Mouse (Mus musculus): ENCODE results near the gene Arsg. TPM values are rescaled to one million over a fixed set of nuclear protein-coding genes. Genes with fewer than 3 reads are reported as not detected.

Gene Arsg
- polyA plus RNA-seq, 1 experiment from 2014 or later = 4.7 TPM

GRCm38 (mm10) chr11:109559241-109559640 is 86.1 kb downstream of the Arsg start:
- no peaks in the 10 kb centered on the region for H3K36me3 ChIP-seq

GRCm38 (mm10) chr11:109560793-109561257 is 87.7 kb downstream of the Arsg start:
- H3K4me3 ChIP-seq = no peak overlapping the region
- H3K9me3 ChIP-seq (replicated peaks) = 0 out of 2 replicates have a peak, but pooled peaks cover 2% of the 10 kb centered on the region
- H3K27ac ChIP-seq = no peak overlapping the region
- no peak overlapping the region for H3K4me2 ChIP-seq (replicated peaks)
- H3K27me3 ChIP-seq = no peaks in the 10 kb centered on the region
- no peak overlapping the region for H3K9ac ChIP-seq
- 38% methylated on average over 9 of the region's 9 CpGs for WGBS
- H3K4me1 ChIP-seq = no peaks in the 10 kb centered on the region
- ATAC-seq (ENCODE audit: low FRiP score) = no peak
- no peaks in the 10 kb centered on the region for H3K36me3 ChIP-seq

More at GRCm38 (mm10) chr11:109559241-109559640, 86.1 kb downstream of the Arsg start:
- 93% methylated on average over 12 of the region's 12 CpGs for WGBS
- Histone ChIP-seq H3K9me3 (replicated peaks) (0 out of 2 replicates have a peak, but pooled peaks cover 2% of the 10 kb centered on the region), H3K4me3 (no peak overlapping the region), H3K9ac (no peak overlapping the region), H3K27ac (no peak overlapping the region), H3K27me3 (no peaks in the 10 kb centered on the region), H3K4me1 (no peaks in the 10 kb centered on the region), H3K4me2 (replicated peaks) (no peak overlapping the region)
- no peak for ATAC-seq (ENCODE audit: low FRiP score)

GRCm38 (mm10) chr11:109561445-109561844 is 88.3 kb downstream of the Arsg start:
- 66% methylated on average over 3 of the region's 3 CpGs for WGBS
- H3K27me3 ChIP-seq = no peaks in the 10 kb centered on the region

GRCm38 (mm10) chr11:109563708-109564107 is 90.5 kb downstream of the Arsg start:
- no peaks in the 10 kb centered on the region for H3K27me3 ChIP-seq
- no peak for ATAC-seq (ENCODE audit: low FRiP score)
- WGBS = 93% methylated on average over 4 of the region's 4 CpGs
- H3K9ac ChIP-seq = no peak overlapping the region
- no peak overlapping the region for H3K27ac ChIP-seq
- 0 out of 2 replicates have a peak, but pooled peaks cover 2% of the 10 kb centered on the region for H3K9me3 ChIP-seq (replicated peaks)
- H3K36me3 ChIP-seq = no peaks in the 10 kb centered on the region
- no peak overlapping the region for H3K4me2 ChIP-seq (replicated peaks)
- H3K4me3 ChIP-seq = no peak overlapping the region
- H3K4me1 ChIP-seq = no peaks in the 10 kb centered on the region

More at GRCm38 (mm10) chr11:109561445-109561844, 88.3 kb downstream of the Arsg start:
- no peak overlapping the region for H3K27ac ChIP-seq
- H3K4me3 ChIP-seq = no peak overlapping the region
- H3K36me3 ChIP-seq = no peaks in the 10 kb centered on the region
- no peak overlapping the region for H3K9ac ChIP-seq
- 0 out of 2 replicates have a peak, but pooled peaks cover 2% of the 10 kb centered on the region for H3K9me3 ChIP-seq (replicated peaks)
- H3K4me1 ChIP-seq = no peaks in the 10 kb centered on the region
- ATAC-seq (ENCODE audit: low FRiP score) = no peak
- H3K4me2 ChIP-seq (replicated peaks) = no peak overlapping the region

GRCm38 (mm10) chr11:109564466-109565214 is 91.5 kb downstream of the Arsg start:
- ATAC-seq (ENCODE audit: low FRiP score) = no peak
- Histone ChIP-seq H3K9ac (no peak overlapping the region), H3K4me1 (no peaks in the 10 kb centered on the region), H3K4me3 (no peak overlapping the region), H3K4me2 (replicated peaks) (no peak overlapping the region), H3K36me3 (no peaks in the 10 kb centered on the region), H3K27ac (no peak overlapping the region), H3K27me3 (no peaks in the 10 kb centered on the region), H3K9me3 (replicated peaks) (0 out of 2 replicates have a peak, but pooled peaks cover 2% of the 10 kb centered on the region)
- 88% methylated on average over 15 of the region's 15 CpGs for WGBS

- no peak overlapping the region for H3K4me3 ChIP-seq
- ATAC-seq (ENCODE audit: low FRiP score) = no peak
Measured at GRCm38 (mm10) chr11:109569007-109569618, 95.9 kb downstream of the Arsg start.

GRCm38 (mm10) chr11:109569809-109570208 is 96.6 kb downstream of the Arsg start:
- H3K27ac ChIP-seq = no peak overlapping the region
- no peaks in the 10 kb centered on the region for H3K27me3 ChIP-seq
- H3K9ac ChIP-seq = no peak overlapping the region
- no peaks in the 10 kb centered on the region for H3K36me3 ChIP-seq
- no peak overlapping the region for H3K4me3 ChIP-seq
- H3K4me2 ChIP-seq (replicated peaks) = no peak overlapping the region
- ATAC-seq (ENCODE audit: low FRiP score) = no peak
- no peaks in the 10 kb centered on the region for H3K9me3 ChIP-seq (replicated peaks)
- H3K4me1 ChIP-seq = no peaks in the 10 kb centered on the region
- WGBS = 74% methylated on average over 7 of the region's 7 CpGs

More at GRCm38 (mm10) chr11:109569007-109569618, 95.9 kb downstream of the Arsg start:
- Histone ChIP-seq H3K27ac (no peak overlapping the region), H3K27me3 (no peaks in the 10 kb centered on the region), H3K36me3 (no peaks in the 10 kb centered on the region), H3K4me1 (no peaks in the 10 kb centered on the region), H3K4me2 (replicated peaks) (no peak overlapping the region), H3K9me3 (replicated peaks) (no peaks in the 10 kb centered on the region), H3K9ac (no peak overlapping the region)
- WGBS = 54% methylated on average over 12 of the region's 12 CpGs

GRCm38 (mm10) chr11:109572051-109572450 is 98.9 kb downstream of the Arsg start:
- Histone ChIP-seq H3K4me3 (no peak overlapping the region), H3K27me3 (no peaks in the 10 kb centered on the region), H3K9ac (no peak overlapping the region), H3K27ac (no peak overlapping the region), H3K4me1 (no peaks in the 10 kb centered on the region), H3K9me3 (replicated peaks) (no peaks in the 10 kb centered on the region), H3K36me3 (no peaks in the 10 kb centered on the region), H3K4me2 (replicated peaks) (no peak overlapping the region)
- 85% methylated on average over 11 of the region's 11 CpGs for WGBS
- no peak for ATAC-seq (ENCODE audit: low FRiP score)

- no peak for ATAC-seq (ENCODE audit: low FRiP score)
- Histone ChIP-seq H3K36me3 (no peaks in the 10 kb centered on the region), H3K4me2 (replicated peaks) (no peak overlapping the region), H3K4me3 (no peak overlapping the region), H3K4me1 (no peaks in the 10 kb centered on the region), H3K27ac (no peak overlapping the region), H3K27me3 (no peaks in the 10 kb centered on the region), H3K9ac (no peak overlapping the region), H3K9me3 (replicated peaks) (no peaks in the 10 kb centered on the region)
- WGBS = 94% methylated on average over 2 of the region's 2 CpGs
Measured at GRCm38 (mm10) chr11:109574604-109575003, 101.4 kb downstream of the Arsg start.

GRCm38 (mm10) chr11:109575832-109576231 is 102.7 kb downstream of the Arsg start:
- H3K9me3 ChIP-seq (replicated peaks) = no peaks in the 10 kb centered on the region
- no peaks in the 10 kb centered on the region for H3K27me3 ChIP-seq
- ATAC-seq (ENCODE audit: low FRiP score) = no peak
- WGBS = 90% methylated on average over 6 of the region's 6 CpGs
- no peaks in the 10 kb centered on the region for H3K4me1 ChIP-seq
- no peak overlapping the region for H3K9ac ChIP-seq
- H3K27ac ChIP-seq = no peak overlapping the region
- H3K36me3 ChIP-seq = no peaks in the 10 kb centered on the region
- H3K4me3 ChIP-seq = no peak overlapping the region
- no peak overlapping the region for H3K4me2 ChIP-seq (replicated peaks)

GRCm38 (mm10) chr11:109578536-109578935 is 105.4 kb downstream of the Arsg start:
- no peak overlapping the region for H3K27ac ChIP-seq
- no peaks in the 10 kb centered on the region for H3K9me3 ChIP-seq (replicated peaks)
- 85% methylated on average over 3 of the region's 3 CpGs for WGBS
- no peak overlapping the region for H3K9ac ChIP-seq
- H3K4me2 ChIP-seq (replicated peaks) = no peak overlapping the region
- peaks cover 5% of the 10 kb centered on the region; the same call in 1 of the 2 replicates for H3K4me1 ChIP-seq
- ATAC-seq (ENCODE audit: low FRiP score) = no peak
- no peak overlapping the region for H3K4me3 ChIP-seq
- H3K36me3 ChIP-seq = no peaks in the 10 kb centered on the region
- H3K27me3 ChIP-seq = no peaks in the 10 kb centered on the region

GRCm38 (mm10) chr11:109579999-109580398 is 106.8 kb downstream of the Arsg start:
- 88% methylated on average over 9 of the region's 9 CpGs for WGBS
- Histone ChIP-seq H3K4me1 (peaks cover 5% of the 10 kb centered on the region; the same call in 1 of the 2 replicates), H3K4me3 (no peak overlapping the region), H3K9me3 (replicated peaks) (no peaks in the 10 kb centered on the region), H3K4me2 (replicated peaks) (no peak overlapping the region), H3K36me3 (no peaks in the 10 kb centered on the region), H3K27me3 (no peaks in the 10 kb centered on the region), H3K27ac (no peak overlapping the region), H3K9ac (no peak overlapping the region)
- ATAC-seq (ENCODE audit: low FRiP score) = no peak
